Mouse (Mus musculus) erythroblast, embryonic 14.5 days (primary cell): ENCODE measurements around the gene Dnah3. TPM values are rescaled to one million over a fixed set of nuclear protein-coding genes. Genes with fewer than 3 reads are reported as not detected.

Source experiments
- H3K27me3 ChIP-seq: 2 replicates; pipeline ENCODE4 v1.6.1; 2012; ENCODE audit warnings: inconsistent platforms; ENCODE audit not compliant: control insufficient read depth
- H3K36me3 ChIP-seq: 2 replicates; pipeline ENCODE4 v1.6.1; 2012; ENCODE audit warnings: mild to moderate bottlenecking, inconsistent platforms; ENCODE audit not compliant: control insufficient read depth
- H3K4me1 ChIP-seq: 2 replicates; pipeline ENCODE4 v1.6.1; 2012; ENCODE audit warnings: inconsistent platforms; ENCODE audit not compliant: control insufficient read depth
- H3K4me3 ChIP-seq: replicated peaks from 2 replicates; pipeline ENCODE3; 2012; ENCODE audit warnings: moderate library complexity, mild to moderate bottlenecking, inconsistent platforms
- H3K9me3 ChIP-seq: 2 replicates; pipeline ENCODE4 v1.6.1; 2012; ENCODE audit warnings: low read length, inconsistent platforms, mixed read lengths; ENCODE audit not compliant: control insufficient read depth
- GATA1 ChIP-seq: IDR thresholded peaks from 2 replicates; pipeline ENCODE4 v1.6.1; 2012; ENCODE audit warnings: low read length, inconsistent platforms, mixed read lengths
- TAL1 ChIP-seq: IDR thresholded peaks from 3 replicates; pipeline ENCODE4 v1.6.1; 2012; ENCODE audit warnings: low read length, inconsistent platforms, mixed read lengths
- polyA plus RNA-seq: library from polyadenylated mRNA; stranded (reverse); fragments of >175 nt; gene quantifications from 2 replicates; pipeline ENCODE4 v1.2.3, GENCODE M21; 2012

The Dnah3 gene
- polyA plus RNA-seq, 1 experiment: 0.02 TPM

- Histone ChIP-seq H3K36me3 (no peaks in the 10 kb centered on the region; the same call in 1 of the 2 replicates), H3K4me3 (no peak overlapping the region), H3K4me1 (no peaks in the 10 kb centered on the region), H3K27me3 (no peaks in the 10 kb centered on the region), H3K9me3 (no peaks in the 10 kb centered on the region)
- TF ChIP-seq GATA1: no peak
- TF ChIP-seq TAL1: no peak
These were observed 219.2 kb downstream of the Dnah3 start for GRCm38 (mm10) chr7:119875776-119876440.

- no peaks in the 10 kb centered on the region for H3K4me1 ChIP-seq
- no peaks in the 10 kb centered on the region for H3K36me3 ChIP-seq
- H3K9me3 ChIP-seq: no peaks in the 10 kb centered on the region
- TF ChIP-seq TAL1: no peak
- no peaks in the 10 kb centered on the region for H3K27me3 ChIP-seq
- H3K4me3 ChIP-seq: no peak overlapping the region
These were observed 222.0 kb downstream of the Dnah3 start for GRCm38 (mm10) chr7:119873050-119873449.

Other genes starting within 250 kb of the Dnah3 start
- gene Lyrm1, start 199.4 kb downstream of the Dnah3 start, polyA plus RNA-seq: 0.17 and 0.22 TPM in 2 replicates
- 0.36 and 0.43 TPM in 2 replicates for gene Dcun1d3, start 199.0 kb downstream of the Dnah3 start, polyA plus RNA-seq
- gene Tmem159, start 7.1 kb upstream of the Dnah3 start, polyA plus RNA-seq: not detected in 2 replicates
- gene Zp2, start 50.0 kb upstream of the Dnah3 start, polyA plus RNA-seq: not detected in 2 replicates
- not detected in 2 replicates for gene Anks4b, start 78.6 kb upstream of the Dnah3 start, polyA plus RNA-seq
- gene Crym, start 106.8 kb upstream of the Dnah3 start, polyA plus RNA-seq: not detected in 2 replicates
- gene Abca14, start 108.7 kb upstream of the Dnah3 start, polyA plus RNA-seq: not detected in 2 replicates
- not detected in 2 replicates for gene Abca15, start 233.4 kb upstream of the Dnah3 start, polyA plus RNA-seq